Mouse (Mus musculus) forebrain, embryonic 14.5 days (tissue): ENCODE data around the gene Pdia2. TPM values are rescaled to one million over a fixed set of nuclear protein-coding genes. Genes with fewer than 3 reads are reported as not detected.
"Not testable (repeated sequence)": the region's sequence is repeated elsewhere in the genome, so short reads cannot be mapped to it uniquely, and the experiment has no call there.

ENCODE experiments used
- ATAC-seq: fragments of 200-750 bp; cut with Nextera tagmentation; 2 replicates; pipeline ENCODE4 v1.8.0; 2017; ENCODE audit warnings: mild to moderate bottlenecking, moderate library complexity
- DNase-seq: peaks from one replicate; pipeline ENCODE4 v3.0.0-alpha.2; 2015; ENCODE audit warnings: low spot score
- H3K27ac ChIP-seq: fragments of 300-500 bp; sonication (generic); 2 replicates; pipeline ENCODE4 v1.5.1; 2014; ENCODE audit warnings: low read depth, mild to moderate bottlenecking, control low read depth, low read length, moderate library complexity
- H3K27me3 ChIP-seq: fragments of 300-500 bp; sonication (generic); replicated peaks from 2 replicates; pipeline ENCODE4 v1.6.1; 2014; ENCODE audit warnings: low read length, control low read depth, mixed read lengths; ENCODE audit not compliant: control insufficient read depth, insufficient read depth
- H3K36me3 ChIP-seq: fragments of 300-500 bp; sonication (generic); 2 replicates; pipeline ENCODE4 v1.6.1; 2014; ENCODE audit warnings: low read length, control low read depth; ENCODE audit not compliant: control insufficient read depth, insufficient read depth
- H3K4me1 ChIP-seq: fragments of 300-500 bp; sonication (generic); 2 replicates; pipeline ENCODE4 v1.6.1; 2014; ENCODE audit warnings: antibody characterized with exemption, low read length, control low read depth; ENCODE audit not compliant: control insufficient read depth, insufficient read depth
- H3K4me2 ChIP-seq: fragments of 300-500 bp; sonication (generic); 2 replicates; pipeline ENCODE4 v1.6.1; 2014; ENCODE audit warnings: mild to moderate bottlenecking, control low read depth, low read length
- H3K4me3 ChIP-seq: fragments of 300-500 bp; sonication (generic); 2 replicates; pipeline ENCODE4 v1.5.1; 2014; ENCODE audit warnings: low read depth, low read length, control low read depth
- H3K9ac ChIP-seq: fragments of 300-500 bp; sonication (generic); 2 replicates; pipeline ENCODE4 v1.6.1; 2014; ENCODE audit warnings: mild to moderate bottlenecking, low read length, control low read depth, moderate library complexity
- H3K9me3 ChIP-seq: fragments of 300-500 bp; sonication (generic); replicated peaks from 2 replicates; pipeline ENCODE4 v1.6.1; 2016; ENCODE audit warnings: low read length, control low read depth, mixed read lengths; ENCODE audit not compliant: control insufficient read depth
- whole genome bisulfite sequencing: fragments of 180-500 bp; shearing (Covaris S2); extraction: QIAGEN DNeasy Blood & Tissue Kit; methylation state at CpG from one replicate; pipeline ENCODE4 v1.1.7; 2014; 5-methylcytosine and 5-hydroxymethylcytosine counted together
- polyA plus RNA-seq: library from polyadenylated mRNA; unstranded; fragments of >200 nt; fragmentation: Nextera tagmentation; extraction: Ambion mirVana; gene quantifications from 2 replicates; pipeline ENCODE4 v1.2.1, GENCODE M21; 2014

The Pdia2 gene
- polyA plus RNA-seq, 1 experiment from 2014 or later, result not detected

GRCm38 (mm10) chr17:26188091-26188805 lies 10.6 kb downstream of the Pdia2 start:
- no peaks in the 10 kb centered on the region for H3K4me1 ChIP-seq
- H3K36me3 ChIP-seq, result peaks cover 96% of the 10 kb centered on the region
- no peak overlapping the region for H3K4me3 ChIP-seq
- no peak for ATAC-seq
- no peak for DNase-seq
- no peaks in the 10 kb centered on the region for H3K27me3 ChIP-seq
- WGBS, result 94% methylated on average over 11 of the region's 11 CpGs
- no peak overlapping the region for H3K9ac ChIP-seq
- no peak overlapping the region for H3K4me2 ChIP-seq
- H3K27ac ChIP-seq, result no peak overlapping the region
- H3K9me3 ChIP-seq, result no peaks in the 10 kb centered on the region

- peaks cover 96% of the 10 kb centered on the region for H3K36me3 ChIP-seq
These were observed 11.3 kb downstream of the Pdia2 start for GRCm38 (mm10) chr17:26187592-26187991.

GRCm38 (mm10) chr17:26181179-26181578 lies 17.7 kb downstream of the Pdia2 start:
- DNase-seq (no peak), ATAC-seq (no peak)
- Histone ChIP-seq H3K4me2 (no peak overlapping the region), H3K9me3 (no peaks in the 10 kb centered on the region), H3K27ac (no peak overlapping the region), H3K4me3 (no peak overlapping the region), H3K27me3 (no peaks in the 10 kb centered on the region), H3K36me3 (peaks cover 43% of the 10 kb centered on the region), H3K4me1 (no peaks in the 10 kb centered on the region), H3K9ac (no peak overlapping the region)
- 98% methylated on average over 3 of the region's 3 CpGs for WGBS

More at GRCm38 (mm10) chr17:26187592-26187991, 11.3 kb downstream of the Pdia2 start:
- 96% methylated on average over 5 of the region's 5 CpGs for WGBS
- no peaks in the 10 kb centered on the region for H3K9me3 ChIP-seq
- DNase-seq, result no peak
- no peak overlapping the region for H3K4me3 ChIP-seq
- no peak overlapping the region for H3K4me2 ChIP-seq
- no peaks in the 10 kb centered on the region for H3K4me1 ChIP-seq
- no peaks in the 10 kb centered on the region for H3K27me3 ChIP-seq
- no peak overlapping the region for H3K9ac ChIP-seq
- H3K27ac ChIP-seq, result no peak overlapping the region
- ATAC-seq, result no peak

GRCm38 (mm10) chr17:26178611-26179010 lies 20.3 kb downstream of the Pdia2 start:
- ATAC-seq, result no peak
- H3K4me3 ChIP-seq, result no peak overlapping the region

GRCm38 (mm10) chr17:26175248-26175647 lies 23.6 kb downstream of the Pdia2 start:
- WGBS, result 86% methylated on average over 2 of the region's 2 CpGs
- H3K9ac ChIP-seq, H3K4me3 ChIP-seq, H3K4me2 ChIP-seq, DNase-seq, ATAC-seq, H3K27ac ChIP-seq, H3K27me3 ChIP-seq, H3K4me1 ChIP-seq, H3K9me3 ChIP-seq: not testable (repeated sequence)
- H3K36me3 ChIP-seq, result peaks cover 12% of the 10 kb centered on the region

More at GRCm38 (mm10) chr17:26178611-26179010, 20.3 kb downstream of the Pdia2 start:
- no peaks in the 10 kb centered on the region for H3K4me1 ChIP-seq
- no peak overlapping the region for H3K4me2 ChIP-seq
- H3K36me3 ChIP-seq, result peaks cover 27% of the 10 kb centered on the region
- no peak overlapping the region for H3K27ac ChIP-seq
- H3K9ac ChIP-seq, result no peak overlapping the region
- no peak for DNase-seq
- H3K9me3 ChIP-seq, result no peaks in the 10 kb centered on the region
- H3K27me3 ChIP-seq, result no peaks in the 10 kb centered on the region

- no peaks in the 10 kb centered on the region for H3K36me3 ChIP-seq
- 96% methylated on average over 2 of the region's 2 CpGs for WGBS
- no peak overlapping the region for H3K9ac ChIP-seq
- no peaks in the 10 kb centered on the region for H3K4me1 ChIP-seq
- ATAC-seq (no peak), DNase-seq (no peak)
- H3K9me3 ChIP-seq, result no peaks in the 10 kb centered on the region
- H3K27me3 ChIP-seq, result no peaks in the 10 kb centered on the region
- H3K4me3 ChIP-seq, result no peak overlapping the region
- H3K27ac ChIP-seq, result no peak overlapping the region
- H3K4me2 ChIP-seq, result no peak overlapping the region
These were observed 30.8 kb downstream of the Pdia2 start for GRCm38 (mm10) chr17:26168039-26168438.

- Histone ChIP-seq H3K27me3 (no peaks in the 10 kb centered on the region), H3K4me2 (no peak overlapping the region), H3K9me3 (no peaks in the 10 kb centered on the region), H3K27ac (no peak overlapping the region), H3K4me1 (no peaks in the 10 kb centered on the region), H3K9ac (no peak overlapping the region), H3K4me3 (no peak overlapping the region), H3K36me3 (no peaks in the 10 kb centered on the region)
- 94% methylated on average over 1 of the region's 1 CpGs for WGBS
- ATAC-seq, result no peak
- no peak for DNase-seq
These were observed 36.2 kb downstream of the Pdia2 start for GRCm38 (mm10) chr17:26162736-26163135.

- WGBS, result 93% methylated on average over 2 of the region's 2 CpGs
- Histone ChIP-seq H3K9me3 (no peaks in the 10 kb centered on the region), H3K27ac (no peak overlapping the region), H3K4me3 (no peak overlapping the region), H3K36me3 (peaks cover 26% of the 10 kb centered on the region; the same call in 1 of the 2 replicates), H3K4me2 (no peak overlapping the region), H3K27me3 (no peaks in the 10 kb centered on the region), H3K4me1 (no peaks in the 10 kb centered on the region), H3K9ac (no peak overlapping the region)
- no peak for ATAC-seq
- DNase-seq, result no peak
These were observed 46.8 kb downstream of the Pdia2 start for GRCm38 (mm10) chr17:26151886-26152630.

GRCm38 (mm10) chr17:26149056-26149455 lies 49.8 kb downstream of the Pdia2 start:
- DNase-seq (no peak), ATAC-seq (no peak)
- peaks cover 34% of the 10 kb centered on the region for H3K36me3 ChIP-seq
- no peak overlapping the region for H3K27ac ChIP-seq
- H3K4me3 ChIP-seq, result no peak overlapping the region
- WGBS, result 79% methylated on average over 2 of the region's 2 CpGs
- no peaks in the 10 kb centered on the region for H3K27me3 ChIP-seq
- no peaks in the 10 kb centered on the region for H3K4me1 ChIP-seq
- no peaks in the 10 kb centered on the region for H3K9me3 ChIP-seq
- no peak overlapping the region for H3K4me2 ChIP-seq
- H3K9ac ChIP-seq, result no peak overlapping the region
